Mouse (Mus musculus): ENCODE measurements around the gene Napepld. TPM values are rescaled to one million over a fixed set of nuclear protein-coding genes. Genes with fewer than 3 reads are reported as not detected.
"Not testable (repeated sequence)": the region's sequence is repeated elsewhere in the genome, so short reads cannot be mapped to it uniquely, and the experiment has no call there.

The Napepld gene
- polyA plus RNA-seq, 1 experiment, result 7.4 TPM

DNA sequence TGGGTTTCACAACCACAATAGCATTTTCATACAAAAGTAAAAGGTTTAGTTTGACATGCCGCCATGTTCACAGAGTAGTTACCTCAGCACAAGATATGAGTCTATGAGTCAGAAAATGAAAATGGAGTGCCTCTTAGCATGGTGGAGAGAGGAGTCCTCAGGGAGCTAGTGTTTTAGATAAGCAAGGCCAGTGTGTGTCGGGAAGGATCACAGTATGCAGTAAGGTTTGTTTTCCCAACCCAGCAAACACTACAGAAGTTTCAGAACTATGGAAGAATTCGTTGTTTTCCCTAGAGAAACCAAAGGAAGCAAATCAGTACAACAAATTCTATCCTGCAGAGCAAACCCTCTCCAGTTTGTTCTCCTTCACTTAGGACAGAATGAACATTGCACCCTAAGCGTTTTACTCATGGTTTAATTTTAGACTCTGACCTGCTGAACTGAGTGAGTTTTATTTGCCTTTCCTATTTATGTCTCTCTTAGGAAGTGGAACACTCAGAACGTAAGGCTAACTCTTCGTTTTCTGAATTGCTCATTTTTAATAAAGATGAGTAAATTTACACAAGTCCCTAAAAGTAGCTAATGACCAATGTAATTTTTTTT, 1.8 kb upstream of the Napepld start:
- H3K27ac ChIP-seq (ENCODE audit: insufficient read depth, low read length), result no peak overlapping the region
- no peaks in the 10 kb centered on the region; the same call in 1 of the 2 replicates for H3K4me1 ChIP-seq (ENCODE audit: control insufficient read depth, insufficient read depth, low read length)
- H3K4me3 ChIP-seq (replicated peaks; ENCODE audit: insufficient read depth, low read depth, low read length), result no peak overlapping the region
- H3K27me3 ChIP-seq (ENCODE audit: control insufficient read depth, insufficient read depth, low read length), result no peaks in the 10 kb centered on the region
- DNase-seq, result no peak
- 88% methylated on average over 6 of the region's 6 CpGs for WGBS
- TF ChIP-seq CTCF (IDR thresholded peaks at IDR 0.05; ENCODE audit: borderline replicate concordance, insufficient read depth, low read depth, low read length) (no peak), POLR2A (IDR thresholded peaks at IDR 0.05; ENCODE audit: borderline replicate concordance, insufficient read depth, low read length) (no peak)

DNA sequence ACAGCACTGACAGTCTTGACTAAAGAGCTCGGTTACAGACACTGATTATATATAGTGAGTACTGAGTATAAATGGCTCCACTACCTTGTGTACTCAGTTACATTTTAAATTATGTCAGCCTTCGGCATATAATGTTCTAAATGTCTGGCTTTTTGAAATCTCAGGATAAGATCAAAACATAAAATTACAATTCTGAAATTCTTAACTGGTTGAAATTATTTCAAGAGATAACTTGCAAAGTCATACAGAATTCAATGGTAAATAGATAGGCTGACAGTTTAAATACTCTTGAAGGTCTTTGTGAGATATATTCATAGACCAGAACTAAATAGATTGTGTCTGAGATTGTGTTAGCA, 791 bp upstream of the Napepld start:
- Histone ChIP-seq H3K4me3 (replicated peaks; ENCODE audit: insufficient read depth, low read depth, low read length) (peak overlapping the region; percentile 92), H3K27ac (ENCODE audit: insufficient read depth, low read length) (peak overlapping the region; percentile 97), H3K27me3 (ENCODE audit: control insufficient read depth, insufficient read depth, low read length) (no peaks in the 10 kb centered on the region), H3K4me1 (ENCODE audit: control insufficient read depth, insufficient read depth, low read length) (no peaks in the 10 kb centered on the region; the same call in 1 of the 2 replicates)
- no peak for TF ChIP-seq CTCF (IDR thresholded peaks at IDR 0.05; ENCODE audit: borderline replicate concordance, insufficient read depth, low read depth, low read length)
- no peak for TF ChIP-seq POLR2A (IDR thresholded peaks at IDR 0.05; ENCODE audit: borderline replicate concordance, insufficient read depth, low read length)
- WGBS, result 43% methylated on average over 2 of the region's 2 CpGs
- DNase-seq, result no peak

DNA sequence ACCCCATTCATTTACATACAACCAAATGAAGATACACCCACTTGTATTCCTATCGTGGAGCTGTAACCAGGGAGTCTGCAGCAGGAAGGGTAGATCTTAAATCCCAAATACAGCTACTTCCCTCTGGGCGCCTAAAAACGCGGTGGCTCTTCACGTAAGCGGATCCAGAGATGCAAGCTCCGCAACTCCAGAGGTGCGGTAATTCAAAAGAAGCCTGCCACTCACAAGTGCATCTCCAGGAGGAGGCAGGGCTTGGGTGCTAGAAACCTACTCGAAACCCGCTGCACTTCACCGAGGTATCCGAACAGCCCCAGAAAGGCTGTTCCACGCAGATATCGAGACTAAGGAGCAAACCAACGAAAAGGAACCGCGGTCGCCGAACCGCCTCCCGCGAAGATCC, 262 bp downstream of the Napepld start:
- no peak for DNase-seq
- no peak for TF ChIP-seq POLR2A (IDR thresholded peaks at IDR 0.05; ENCODE audit: borderline replicate concordance, insufficient read depth, low read length)
- TF ChIP-seq CTCF (IDR thresholded peaks at IDR 0.05; ENCODE audit: borderline replicate concordance, insufficient read depth, low read depth, low read length), result no peak
- WGBS, result under 1% methylated on average over 22 of the region's 22 CpGs
- peak overlapping the region; percentile 92 for H3K4me3 ChIP-seq (replicated peaks; ENCODE audit: insufficient read depth, low read depth, low read length)
- no peaks in the 10 kb centered on the region for H3K27me3 ChIP-seq (ENCODE audit: control insufficient read depth, insufficient read depth, low read length)
- H3K27ac ChIP-seq (ENCODE audit: insufficient read depth, low read length), result peak overlapping the region; percentile 10; the same call in 1 of the 2 replicates
- H3K4me1 ChIP-seq (ENCODE audit: control insufficient read depth, insufficient read depth, low read length), result no peaks in the 10 kb centered on the region; the same call in 1 of the 2 replicates

DNA sequence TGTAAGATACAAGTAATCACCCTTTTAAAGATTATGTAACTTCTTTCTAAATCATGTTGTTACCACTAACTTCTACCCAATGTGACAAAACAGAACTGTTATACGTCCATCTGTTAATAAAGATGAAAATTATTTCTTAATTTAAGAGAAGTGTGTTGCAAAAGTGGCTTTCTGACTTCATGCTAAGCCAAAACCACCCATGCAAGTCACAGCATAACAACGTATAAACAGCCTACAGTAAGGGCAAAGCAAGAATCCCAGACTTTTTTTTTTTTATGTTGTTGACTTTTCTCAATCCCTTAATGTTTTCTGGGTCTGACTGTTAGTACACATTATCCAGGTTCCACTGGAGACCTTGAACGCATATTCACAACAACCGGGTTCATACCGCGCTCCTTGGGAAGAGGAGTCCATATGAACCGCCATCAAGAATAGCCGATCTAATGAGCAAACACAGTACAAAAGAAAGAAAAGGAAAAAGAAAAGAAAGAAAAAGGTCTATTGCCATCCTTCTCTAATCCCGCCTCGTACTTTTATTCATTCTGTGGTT, 849 bp downstream of the Napepld start:
- Histone ChIP-seq H3K27ac (ENCODE audit: insufficient read depth, low read length) (no peak overlapping the region), H3K4me1 (ENCODE audit: control insufficient read depth, insufficient read depth, low read length) (no peaks in the 10 kb centered on the region; the same call in 1 of the 2 replicates), H3K4me3 (replicated peaks; ENCODE audit: insufficient read depth, low read depth, low read length) (peak overlapping the region; percentile 92), H3K27me3 (ENCODE audit: control insufficient read depth, insufficient read depth, low read length) (no peaks in the 10 kb centered on the region)
- 4% methylated on average over 10 of the region's 10 CpGs for WGBS
- TF ChIP-seq POLR2A (IDR thresholded peaks at IDR 0.05; ENCODE audit: borderline replicate concordance, insufficient read depth, low read length), result no peak
- TF ChIP-seq CTCF (IDR thresholded peaks at IDR 0.05; ENCODE audit: borderline replicate concordance, insufficient read depth, low read depth, low read length), result no peak
- DNase-seq, result peak in 1 of 2 experiments; percentile 13

DNA sequence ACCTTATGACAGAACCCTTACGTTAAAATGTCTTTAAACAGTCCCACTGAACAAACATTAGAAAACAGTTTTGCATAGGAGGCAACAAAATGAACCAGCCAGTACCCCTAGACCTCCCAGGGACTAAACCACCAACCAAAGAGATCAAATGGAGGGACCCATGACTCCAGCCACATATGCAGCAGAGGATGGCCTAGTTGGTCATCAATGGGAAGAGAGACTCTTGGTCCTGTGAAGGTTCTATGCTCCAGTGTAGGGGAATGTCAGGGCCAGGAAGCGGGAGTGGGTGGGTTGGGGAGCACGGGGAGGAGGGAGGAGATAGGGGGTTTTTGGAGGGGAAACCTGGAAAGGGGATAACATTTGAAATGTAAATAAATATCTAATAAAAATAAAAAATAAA, 1.6 kb downstream of the Napepld start:
- not testable (repeated sequence) for H3K27ac ChIP-seq (ENCODE audit: insufficient read depth, low read length); H3K27me3 ChIP-seq (ENCODE audit: control insufficient read depth, insufficient read depth, low read length); H3K4me3 ChIP-seq (replicated peaks; ENCODE audit: insufficient read depth, low read depth, low read length); DNase-seq; H3K4me1 ChIP-seq (ENCODE audit: control insufficient read depth, insufficient read depth, low read length)
- WGBS, result 93% methylated on average over 3 of the region's 3 CpGs

DNA sequence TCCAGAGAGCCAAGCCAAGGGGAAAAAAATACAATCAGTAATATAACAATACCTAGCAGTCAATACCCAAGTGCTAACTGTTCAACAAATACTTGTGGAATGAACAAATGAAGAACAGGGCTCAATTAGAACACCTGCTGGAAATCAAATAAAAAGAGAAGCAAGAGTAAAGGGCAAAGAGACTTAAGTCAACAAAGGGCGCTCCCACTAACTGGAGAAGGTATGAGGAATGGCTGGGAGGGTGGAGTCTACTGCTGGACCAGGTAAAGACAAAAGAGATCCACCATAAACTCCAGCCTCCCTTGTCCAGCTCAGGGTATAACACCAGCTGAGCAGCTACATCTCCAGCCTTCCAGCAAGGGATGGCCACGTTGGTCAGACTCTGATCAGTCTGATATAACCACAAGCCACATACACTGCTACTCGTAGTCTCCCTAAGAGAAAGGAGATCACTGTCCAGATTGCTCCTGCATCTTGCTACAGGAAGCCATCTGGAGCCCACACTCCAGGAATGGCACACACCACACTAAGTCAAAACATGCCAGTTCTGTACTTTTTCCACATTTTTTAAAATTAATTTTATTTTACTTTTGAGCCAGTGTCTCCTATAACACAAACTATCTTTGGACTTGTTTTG, 6.2 kb downstream of the Napepld start:
- peaks cover 3% of the 10 kb centered on the region; the same call in 1 of the 2 replicates for H3K4me1 ChIP-seq (ENCODE audit: control insufficient read depth, insufficient read depth, low read length)
- 48% methylated on average over 3 of the region's 3 CpGs for WGBS
- no peak overlapping the region for H3K4me3 ChIP-seq (replicated peaks; ENCODE audit: insufficient read depth, low read depth, low read length)
- TF ChIP-seq POLR2A (IDR thresholded peaks at IDR 0.05; ENCODE audit: borderline replicate concordance, insufficient read depth, low read length), result no peak
- no peak for DNase-seq
- no peak overlapping the region for H3K27ac ChIP-seq (ENCODE audit: insufficient read depth, low read length)
- no peaks in the 10 kb centered on the region for H3K27me3 ChIP-seq (ENCODE audit: control insufficient read depth, insufficient read depth, low read length)

DNA sequence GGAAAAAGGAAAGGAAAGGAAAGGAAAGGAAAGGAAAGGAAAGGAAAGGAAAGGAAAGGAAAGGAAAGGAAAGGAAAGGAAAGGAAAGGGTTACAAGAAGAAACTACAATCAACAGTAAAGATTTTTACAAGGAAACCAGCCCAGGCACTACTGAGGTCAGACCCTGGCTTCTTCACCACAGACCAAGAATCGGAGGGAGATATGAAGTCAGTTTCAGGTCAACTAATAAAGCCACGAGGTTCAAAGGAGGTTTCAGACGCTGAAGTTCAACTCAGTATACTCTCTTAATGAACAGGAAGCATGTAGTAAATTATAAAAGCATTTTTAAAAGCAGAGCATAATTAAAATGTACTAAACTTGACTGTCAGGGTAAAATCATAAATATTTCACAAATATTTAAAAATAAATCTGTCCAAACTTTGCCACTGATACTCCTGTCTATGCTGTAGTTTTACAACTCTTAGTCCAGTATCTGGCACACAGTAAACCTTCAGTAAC, 7.8 kb downstream of the Napepld start:
- 87% methylated on average over 3 of the region's 3 CpGs for WGBS
- no peak for DNase-seq
- no peak overlapping the region for H3K4me3 ChIP-seq (replicated peaks; ENCODE audit: insufficient read depth, low read depth, low read length)
- H3K27me3 ChIP-seq (ENCODE audit: control insufficient read depth, insufficient read depth, low read length), result no peaks in the 10 kb centered on the region
- TF ChIP-seq CTCF (IDR thresholded peaks at IDR 0.05; ENCODE audit: borderline replicate concordance, insufficient read depth, low read depth, low read length) (no peak), POLR2A (IDR thresholded peaks at IDR 0.05; ENCODE audit: borderline replicate concordance, insufficient read depth, low read length) (no peak)
- H3K4me1 ChIP-seq (ENCODE audit: control insufficient read depth, insufficient read depth, low read length), result peaks cover 3% of the 10 kb centered on the region; the same call in 1 of the 2 replicates
- no peak overlapping the region for H3K27ac ChIP-seq (ENCODE audit: insufficient read depth, low read length)

DNA sequence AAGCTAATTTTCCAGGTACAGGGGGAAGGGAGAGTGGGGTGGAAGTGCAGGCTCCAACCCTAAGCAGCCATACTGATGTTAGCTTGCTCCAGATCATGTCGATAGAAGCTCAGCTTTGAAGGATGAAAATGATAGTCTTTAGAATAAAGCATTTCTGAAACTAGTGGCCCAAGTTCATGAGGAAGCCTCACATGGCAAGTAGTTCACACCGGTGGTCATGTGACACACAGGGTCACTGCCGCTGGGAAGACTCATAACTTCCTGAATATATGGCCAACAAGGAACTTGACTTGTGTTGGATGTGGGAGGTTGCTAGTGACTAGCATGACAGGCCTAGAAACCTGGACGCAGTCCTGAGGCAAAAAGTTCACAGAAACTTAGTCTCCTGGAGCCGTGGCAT, 9.0 kb downstream of the Napepld start:
- peaks cover 3% of the 10 kb centered on the region; the same call in 1 of the 2 replicates for H3K4me1 ChIP-seq (ENCODE audit: control insufficient read depth, insufficient read depth, low read length)
- TF ChIP-seq POLR2A (IDR thresholded peaks at IDR 0.05; ENCODE audit: borderline replicate concordance, insufficient read depth, low read length) (no peak), CTCF (IDR thresholded peaks at IDR 0.05; ENCODE audit: borderline replicate concordance, insufficient read depth, low read depth, low read length) (no peak)

More for the DNA sequence above, 9.0 kb downstream of the Napepld start:
- DNase-seq, result no peak
- Histone ChIP-seq H3K27me3 (ENCODE audit: control insufficient read depth, insufficient read depth, low read length) (no peaks in the 10 kb centered on the region), H3K27ac (ENCODE audit: insufficient read depth, low read length) (no peak overlapping the region), H3K4me3 (replicated peaks; ENCODE audit: insufficient read depth, low read depth, low read length) (no peak overlapping the region)
- 97% methylated on average over 5 of the region's 5 CpGs for WGBS
